8 mouse cellular contexts compared by ENCODE assay signal in genomic region chr2:30414681-30415080, GRCm38 (mm10). TPM values are rescaled to one million over a fixed set of nuclear protein-coding genes. Genes with fewer than 3 reads are reported as not detected.
DNase-seq lines count a peak whose midpoint lies in the region; ATAC-seq and TF ChIP-seq lines count a peak whose summit lies in the region.

No protein-coding gene starts in this region.

- no peak for DNase-seq in lung, postnatal 10 days
- DNase-seq in embryo, embryonic 10.5 days (ENCODE audit: low spot score) = no peak
- no peak for DNase-seq in right cerebral cortex, postnatal 14 days
- no peak for DNase-seq in gastrocnemius, postnatal 14 days

- no peaks in the 10 kb centered on the region for H3K36me3 ChIP-seq in lung, embryonic 16.5 days (ENCODE audit: control insufficient read depth, insufficient read depth, low read length)
- H3K36me3 ChIP-seq in erythroblast, embryonic 14.5 days (ENCODE audit: control insufficient read depth) = peaks cover 70% of the 10 kb centered on the region
- peaks cover 21% of the 10 kb centered on the region; the same call in 1 of the 2 replicates for H3K36me3 ChIP-seq in limb, embryonic 12.5 days
- peaks cover 13% of the 10 kb centered on the region; the same call in 1 of the 2 replicates for H3K36me3 ChIP-seq in small intestine, adult 2 months (ENCODE audit: control insufficient read depth, insufficient read depth, low read length)

- H3K4me2 ChIP-seq in lung, embryonic 16.5 days (ENCODE audit: low read depth, low read length) = peak overlapping the region; percentile 91
- peak overlapping the region; percentile 75 for H3K4me2 ChIP-seq in limb, embryonic 12.5 days

- H3K4me1 ChIP-seq in lung, embryonic 16.5 days (replicated peaks; ENCODE audit: control insufficient read depth, insufficient read depth, low read length) = peaks cover 26% of the 10 kb centered on the region
- H3K4me1 ChIP-seq in erythroblast, embryonic 14.5 days (ENCODE audit: control insufficient read depth) = peaks cover 62% of the 10 kb centered on the region
- peaks cover 34% of the 10 kb centered on the region for H3K4me1 ChIP-seq in limb, embryonic 12.5 days (replicated peaks)
- peaks cover 9% of the 10 kb centered on the region; the same call in 1 of the 2 replicates for H3K4me1 ChIP-seq in small intestine, adult 2 months (ENCODE audit: control insufficient read depth, insufficient read depth, insufficient read length, low read length)

- H3K9me3 ChIP-seq in lung, embryonic 16.5 days (ENCODE audit: control insufficient read depth, low read length) = no peaks in the 10 kb centered on the region
- no peaks in the 10 kb centered on the region for H3K9me3 ChIP-seq in erythroblast, embryonic 14.5 days (ENCODE audit: control insufficient read depth, low read length)
- no peaks in the 10 kb centered on the region for H3K9me3 ChIP-seq in limb, embryonic 12.5 days

- H3K27ac ChIP-seq in lung, embryonic 16.5 days (ENCODE audit: low read length) = no peak overlapping the region
- no peak overlapping the region for H3K27ac ChIP-seq in limb, embryonic 12.5 days
- peak overlapping the region; percentile 96 for H3K27ac ChIP-seq in small intestine, adult 2 months (ENCODE audit: insufficient read depth, low read depth, low read length)

- H3K9ac ChIP-seq in lung, embryonic 16.5 days (ENCODE audit: low read length) = peak overlapping the region; percentile 90
- peak overlapping the region; percentile 92; the same call in 1 of the 2 replicates for H3K9ac ChIP-seq in limb, embryonic 12.5 days (replicated peaks)

- WGBS in lung, embryonic 16.5 days = 47% methylated on average over 5 of the region's 5 CpGs
- 45% methylated on average over 5 of the region's 5 CpGs for WGBS in limb, embryonic 12.5 days
- WGBS in small intestine, adult 2 months = 59% methylated on average over 5 of the region's 5 CpGs

- no peaks in the 10 kb centered on the region for H3K27me3 ChIP-seq in lung, embryonic 16.5 days (ENCODE audit: control insufficient read depth, insufficient read depth, low read depth, low read length)
- H3K27me3 ChIP-seq in erythroblast, embryonic 14.5 days (ENCODE audit: control insufficient read depth) = no peaks in the 10 kb centered on the region
- H3K27me3 ChIP-seq in limb, embryonic 12.5 days = no peaks in the 10 kb centered on the region; the same call in 1 of the 2 replicates
- H3K27me3 ChIP-seq in small intestine, adult 2 months (ENCODE audit: control insufficient read depth, insufficient read depth, low read length) = no peaks in the 10 kb centered on the region

- intact Hi-C loops in gastrocnemius, postnatal 14 days (cut with DNase I; ENCODE audit: low total_unique reads) = no loop called here

- no peak for TF ChIP-seq CTCF in small intestine, adult 2 months (IDR thresholded peaks at IDR 0.05; ENCODE audit: extremely low read depth, insufficient read length, insufficient replicate concordance, low read depth, low read length)

- TF ChIP-seq POLR2A in small intestine, adult 2 months (IDR thresholded peaks at IDR 0.05; ENCODE audit: low read depth, low read length) = no peak

- no peak for ATAC-seq in lung, embryonic 16.5 days (ENCODE audit: low read depth)
- no peak for ATAC-seq in limb, embryonic 12.5 days (ENCODE audit: insufficient number of reproducible peaks, insufficient read depth, low FRiP score, low TSS enrichment, low read depth)

- H3K4me3 ChIP-seq in lung, embryonic 16.5 days (ENCODE audit: low read length) = peak overlapping the region; percentile 64
- H3K4me3 ChIP-seq in erythroblast, embryonic 14.5 days (replicated peaks) = peak overlapping the region; percentile 98
- peak overlapping the region; percentile 84 for H3K4me3 ChIP-seq in limb, embryonic 12.5 days (replicated peaks)
- H3K4me3 ChIP-seq in small intestine, adult 2 months (ENCODE audit: low read depth, low read length) = peak overlapping the region; percentile 66

RNA-seq across cellular contexts. Expression of gene Crat, which starts 0.9 kb away (rescaled TPM):
- polyA plus RNA-seq in lung, embryonic 16.5 days (2015; fragmentation: Nextera tagmentation; extraction: Ambion mirVana) = 39.3 and 42.4 TPM in 2 replicates
- 15.6 and 20.5 TPM in 2 replicates for polyA plus RNA-seq in erythroblast, embryonic 14.5 days (2012)
- polyA plus RNA-seq in limb, embryonic 12.5 days (2016; fragmentation: Nextera tagmentation; extraction: Ambion mirVana) = 24.4 and 27.5 TPM in 2 replicates
- 77.8 and 176 TPM in 2 replicates for polyA plus RNA-seq in small intestine, adult 2 months (2012; rRNA removed)
- 100 to 1,000 TPM; 251 to 325 TPM for total RNA-seq in gastrocnemius, postnatal 14 days (2021)

RNA-seq across cellular contexts. Expression of gene Ptpa, which starts 1.2 kb away (rescaled TPM):
- polyA plus RNA-seq in lung, embryonic 16.5 days (2015; fragmentation: Nextera tagmentation; extraction: Ambion mirVana) = 163 TPM in 2 replicates
- polyA plus RNA-seq in erythroblast, embryonic 14.5 days (2012) = 150 and 192 TPM in 2 replicates
- 154 and 155 TPM in 2 replicates for polyA plus RNA-seq in limb, embryonic 12.5 days (2016; fragmentation: Nextera tagmentation; extraction: Ambion mirVana)
- polyA plus RNA-seq in small intestine, adult 2 months (2012; rRNA removed) = 55.4 and 102 TPM in 2 replicates
- total RNA-seq in gastrocnemius, postnatal 14 days (2021) = 10 to 100 TPM; 71.1 to 80.7 TPM

RNA-seq across cellular contexts. Expression of gene Dolpp1, which starts 22.6 kb away (rescaled TPM):
- polyA plus RNA-seq in lung, embryonic 16.5 days (2015; fragmentation: Nextera tagmentation; extraction: Ambion mirVana) = 49.6 and 52.6 TPM in 2 replicates
- 2.2 and 2.6 TPM in 2 replicates for polyA plus RNA-seq in erythroblast, embryonic 14.5 days (2012)
- polyA plus RNA-seq in limb, embryonic 12.5 days (2016; fragmentation: Nextera tagmentation; extraction: Ambion mirVana) = 33.2 and 39.1 TPM in 2 replicates
- polyA plus RNA-seq in small intestine, adult 2 months (2012; rRNA removed) = 62.0 and 199 TPM in 2 replicates
- 1 to 10 TPM; 7.0 to 7.3 TPM for total RNA-seq in gastrocnemius, postnatal 14 days (2021)

RNA-seq across cellular contexts. Expression of gene Miga2, which starts 50.6 kb away (rescaled TPM):
- 23.4 and 24.8 TPM in 2 replicates for polyA plus RNA-seq in lung, embryonic 16.5 days (2015; fragmentation: Nextera tagmentation; extraction: Ambion mirVana)
- polyA plus RNA-seq in erythroblast, embryonic 14.5 days (2012) = 0.95 and 1.2 TPM in 2 replicates
- polyA plus RNA-seq in limb, embryonic 12.5 days (2016; fragmentation: Nextera tagmentation; extraction: Ambion mirVana) = 26.9 and 30.6 TPM in 2 replicates
- polyA plus RNA-seq in small intestine, adult 2 months (2012; rRNA removed) = 28.7 and 33.4 TPM in 2 replicates
- 10 to 100 TPM; 16.3 to 16.8 TPM for total RNA-seq in gastrocnemius, postnatal 14 days (2021)

RNA-seq across cellular contexts. Expression of gene Sh3glb2, which starts 55.5 kb away (rescaled TPM):
- 81.5 and 83.9 TPM in 2 replicates for polyA plus RNA-seq in lung, embryonic 16.5 days (2015; fragmentation: Nextera tagmentation; extraction: Ambion mirVana)
- 1.8 TPM in 2 replicates for polyA plus RNA-seq in erythroblast, embryonic 14.5 days (2012)
- 85.1 and 91.0 TPM in 2 replicates for polyA plus RNA-seq in limb, embryonic 12.5 days (2016; fragmentation: Nextera tagmentation; extraction: Ambion mirVana)
- 112 and 158 TPM in 2 replicates for polyA plus RNA-seq in small intestine, adult 2 months (2012; rRNA removed)
- 10 to 100 TPM; 23.2 to 28.1 TPM for total RNA-seq in gastrocnemius, postnatal 14 days (2021)
